15 mouse cellular contexts compared by ENCODE assay signal in genomic region chr4:156183747-156184146, GRCm38 (mm10). TPM values are rescaled to one million over a fixed set of nuclear protein-coding genes. Genes with fewer than 3 reads are reported as not detected.
DNase-seq lines count a peak whose midpoint lies in the region; ATAC-seq lines count a peak whose summit lies in the region.
"Had no signal": no experiment of that assay in that cellular context is flagged by ENCODE, and none has a peak within 500 bp of the region (broad histone marks: within the 10 kb centered on the region; RNA-seq: fewer than 3 reads in every experiment).

No protein-coding gene starts in this region.

- no peaks in the 10 kb centered on the region for H3K9me3 ChIP-seq in forebrain, embryonic 12.5 days
- H3K9me3 ChIP-seq in hindbrain, embryonic 10.5 days: no peaks in the 10 kb centered on the region
- no peaks in the 10 kb centered on the region for H3K9me3 ChIP-seq in midbrain, embryonic 10.5 days (replicated peaks)
- H3K9me3 ChIP-seq in neural tube, embryonic 14.5 days (ENCODE audit: control insufficient read depth, low read length): no peaks in the 10 kb centered on the region
- H3K9me3 ChIP-seq: limb, embryonic 13.5 days had no signal

- H3K4me2 ChIP-seq in forebrain, embryonic 12.5 days: peak overlapping the region; percentile 67
- peak overlapping the region; percentile 83 for H3K4me2 ChIP-seq in neural tube, embryonic 14.5 days (ENCODE audit: low read depth, low read length)
- H3K4me2 ChIP-seq: limb, embryonic 13.5 days had no signal

- H3K4me3 ChIP-seq in forebrain, embryonic 12.5 days (replicated peaks): peak overlapping the region; percentile 46
- peak overlapping the region; percentile 52 for H3K4me3 ChIP-seq in hindbrain, embryonic 10.5 days
- H3K4me3 ChIP-seq in midbrain, embryonic 10.5 days: peak overlapping the region; percentile 59; the same call in 1 of the 2 replicates
- H3K4me3 ChIP-seq in neural tube, embryonic 14.5 days (ENCODE audit: low read depth, low read length): peak overlapping the region; percentile 55
- H3K4me3 ChIP-seq: gastrocnemius, adult 2 months; heart, adult 2 months; limb, embryonic 13.5 days had no signal

- 97% methylated on average over 5 of the region's 5 CpGs for WGBS in forebrain, embryonic 12.5 days
- 90% methylated on average over 5 of the region's 5 CpGs for WGBS in hindbrain, embryonic 10.5 days
- WGBS in midbrain, embryonic 10.5 days: 90% methylated on average over 5 of the region's 5 CpGs
- WGBS in neural tube, embryonic 14.5 days: 85% methylated on average over 5 of the region's 5 CpGs

- no peaks in the 10 kb centered on the region for H3K27me3 ChIP-seq in forebrain, embryonic 12.5 days
- H3K27me3 ChIP-seq in hindbrain, embryonic 10.5 days (ENCODE audit: insufficient read depth, poor library complexity, severe bottlenecking): no peaks in the 10 kb centered on the region
- no peaks in the 10 kb centered on the region for H3K27me3 ChIP-seq in midbrain, embryonic 10.5 days (ENCODE audit: low read depth, poor library complexity, severe bottlenecking)
- H3K27me3 ChIP-seq in neural tube, embryonic 14.5 days (ENCODE audit: control insufficient read depth, insufficient read depth, low read length): no peaks in the 10 kb centered on the region
- H3K27me3 ChIP-seq: CH12.LX; limb, embryonic 13.5 days had no signal

- no peak for DNase-seq in hindbrain, embryonic 10.5 days (ENCODE audit: low spot score)
- no peak for DNase-seq in midbrain, embryonic 10.5 days (ENCODE audit: low spot score)
- DNase-seq in kidney, adult 9 months: no peak
- DNase-seq in adrenal gland, postnatal 36 days: no peak
- DNase-seq in kidney, postnatal 36 days: no peak
- DNase-seq: cerebellum, adult 11-12 months; gastrocnemius, adult 2 months; heart, postnatal 14 days; liver, postnatal 0 days had no signal

- H3K36me3 ChIP-seq in forebrain, embryonic 12.5 days (replicated peaks): peaks cover 63% of the 10 kb centered on the region
- peaks cover 75% of the 10 kb centered on the region for H3K36me3 ChIP-seq in hindbrain, embryonic 10.5 days
- H3K36me3 ChIP-seq in midbrain, embryonic 10.5 days: peaks cover 77% of the 10 kb centered on the region
- peaks cover 18% of the 10 kb centered on the region for H3K36me3 ChIP-seq in neural tube, embryonic 14.5 days (ENCODE audit: control insufficient read depth, insufficient read depth, low read length)

- peak overlapping the region; percentile 25; the same call in 1 of the 2 replicates for H3K9ac ChIP-seq in forebrain, embryonic 12.5 days
- H3K9ac ChIP-seq in neural tube, embryonic 14.5 days (replicated peaks; ENCODE audit: low read depth, low read length): 0 out of 2 replicates have a peak overlapping the region, but pooled peaks have one; percentile 17
- H3K9ac ChIP-seq: limb, embryonic 13.5 days; liver, postnatal 0 days had no signal

- no peak for ATAC-seq in forebrain, embryonic 12.5 days (ENCODE audit: low FRiP score)
- no peak for ATAC-seq in neural tube, embryonic 14.5 days (ENCODE audit: low read depth)
- ATAC-seq: intestine, embryonic 16.5 days; liver, postnatal 0 days had no signal

- no peak overlapping the region for H3K27ac ChIP-seq in forebrain, embryonic 12.5 days
- H3K27ac ChIP-seq in hindbrain, embryonic 10.5 days: no peak overlapping the region
- H3K27ac ChIP-seq in midbrain, embryonic 10.5 days (replicated peaks): no peak overlapping the region
- H3K27ac ChIP-seq in neural tube, embryonic 14.5 days (ENCODE audit: low read depth, low read length): no peak overlapping the region
- H3K27ac ChIP-seq: gastrocnemius, adult 2 months; limb, embryonic 13.5 days had no signal

- peaks cover 74% of the 10 kb centered on the region for H3K4me1 ChIP-seq in forebrain, embryonic 12.5 days
- H3K4me1 ChIP-seq in hindbrain, embryonic 10.5 days (replicated peaks): peaks cover 59% of the 10 kb centered on the region
- H3K4me1 ChIP-seq in midbrain, embryonic 10.5 days: peaks cover 77% of the 10 kb centered on the region
- peaks cover 76% of the 10 kb centered on the region for H3K4me1 ChIP-seq in neural tube, embryonic 14.5 days (ENCODE audit: control insufficient read depth, insufficient read depth, low read length)

RNA-seq across cellular contexts. Expression of gene Agrn, which starts 13.5 kb away (rescaled TPM):
- 139 and 152 TPM in 2 replicates for polyA plus RNA-seq in forebrain, embryonic 12.5 days (2016; fragmentation: Nextera tagmentation; extraction: Ambion mirVana)
- 72.6 and 85.8 TPM in 2 replicates for polyA plus RNA-seq in hindbrain, embryonic 10.5 days (2016; fragmentation: Nextera tagmentation; extraction: Ambion mirVana)
- polyA plus RNA-seq in midbrain, embryonic 10.5 days (2016; fragmentation: Nextera tagmentation; extraction: Ambion mirVana): 55.4 and 84.4 TPM in 2 replicates
- 100 and 136 TPM in 2 replicates for polyA plus RNA-seq in neural tube, embryonic 14.5 days (2014; fragmentation: Nextera tagmentation; extraction: Ambion mirVana)
- 10 to 100 TPM; 33.2 to 49.6 TPM for total RNA-seq in adrenal gland, postnatal 36 days (2021)

RNA-seq across cellular contexts. Expression of gene Isg15, which starts 16.9 kb away (rescaled TPM):
- 0.64 and 0.79 TPM in 2 replicates for polyA plus RNA-seq in forebrain, embryonic 12.5 days (2016; fragmentation: Nextera tagmentation; extraction: Ambion mirVana)
- polyA plus RNA-seq in hindbrain, embryonic 10.5 days (2016; fragmentation: Nextera tagmentation; extraction: Ambion mirVana): 0.50 TPM in 1 of 2 replicates, not detected in the other
- 0.21 and 0.73 TPM in 2 replicates for polyA plus RNA-seq in midbrain, embryonic 10.5 days (2016; fragmentation: Nextera tagmentation; extraction: Ambion mirVana)
- 0.50 and 1.2 TPM in 2 replicates for polyA plus RNA-seq in neural tube, embryonic 14.5 days (2014; fragmentation: Nextera tagmentation; extraction: Ambion mirVana)
- total RNA-seq in adrenal gland, postnatal 36 days (2021): 1 to 10 TPM; 7.5 to 9.0 TPM

RNA-seq across cellular contexts. Expression of gene AW011738, which starts 19.4 kb away (rescaled TPM):
- 7.1 and 8.2 TPM in 2 replicates for polyA plus RNA-seq in forebrain, embryonic 12.5 days (2016; fragmentation: Nextera tagmentation; extraction: Ambion mirVana)
- 4.3 and 7.0 TPM in 2 replicates for polyA plus RNA-seq in hindbrain, embryonic 10.5 days (2016; fragmentation: Nextera tagmentation; extraction: Ambion mirVana)
- 5.1 and 6.5 TPM in 2 replicates for polyA plus RNA-seq in midbrain, embryonic 10.5 days (2016; fragmentation: Nextera tagmentation; extraction: Ambion mirVana)
- polyA plus RNA-seq in neural tube, embryonic 14.5 days (2014; fragmentation: Nextera tagmentation; extraction: Ambion mirVana): 1.8 TPM in 2 replicates
- 1 to 10 TPM; 3.5 to 6.0 TPM for total RNA-seq in adrenal gland, postnatal 36 days (2021)

RNA-seq across cellular contexts. Expression of gene Perm1, which starts 31.9 kb away (rescaled TPM):
- polyA plus RNA-seq in forebrain, embryonic 12.5 days (2016; fragmentation: Nextera tagmentation; extraction: Ambion mirVana): 2.1 and 2.4 TPM in 2 replicates
- polyA plus RNA-seq in hindbrain, embryonic 10.5 days (2016; fragmentation: Nextera tagmentation; extraction: Ambion mirVana): 1.2 and 1.8 TPM in 2 replicates
- 1.1 and 1.3 TPM in 2 replicates for polyA plus RNA-seq in midbrain, embryonic 10.5 days (2016; fragmentation: Nextera tagmentation; extraction: Ambion mirVana)
- polyA plus RNA-seq in neural tube, embryonic 14.5 days (2014; fragmentation: Nextera tagmentation; extraction: Ambion mirVana): 2.2 and 2.9 TPM in 2 replicates
- 1 to 10 TPM; 1.8 to 2.9 TPM for total RNA-seq in adrenal gland, postnatal 36 days (2021)

RNA-seq across cellular contexts. Expression of gene Plekhn1, which starts 50.9 kb away (rescaled TPM):
- polyA plus RNA-seq in forebrain, embryonic 12.5 days (2016; fragmentation: Nextera tagmentation; extraction: Ambion mirVana): 27.6 and 28.5 TPM in 2 replicates
- 22.3 and 23.0 TPM in 2 replicates for polyA plus RNA-seq in hindbrain, embryonic 10.5 days (2016; fragmentation: Nextera tagmentation; extraction: Ambion mirVana)
- 23.2 and 24.4 TPM in 2 replicates for polyA plus RNA-seq in midbrain, embryonic 10.5 days (2016; fragmentation: Nextera tagmentation; extraction: Ambion mirVana)
- polyA plus RNA-seq in neural tube, embryonic 14.5 days (2014; fragmentation: Nextera tagmentation; extraction: Ambion mirVana): 30.7 and 31.6 TPM in 2 replicates
- total RNA-seq in adrenal gland, postnatal 36 days (2021): 10 to 100 TPM; 21.5 to 23.0 TPM
